Mouse (Mus musculus) natural killer cell, adult 2 months (primary cell): ENCODE data around the gene Mmaa.

Experiments used
- DNase-seq, 2 experiments: peaks; one replicate each; pipeline ENCODE4 v3.0.0; 2022; ENCODE audit warnings: low spot score in 2 of 2

Mmaa gene

DNA sequence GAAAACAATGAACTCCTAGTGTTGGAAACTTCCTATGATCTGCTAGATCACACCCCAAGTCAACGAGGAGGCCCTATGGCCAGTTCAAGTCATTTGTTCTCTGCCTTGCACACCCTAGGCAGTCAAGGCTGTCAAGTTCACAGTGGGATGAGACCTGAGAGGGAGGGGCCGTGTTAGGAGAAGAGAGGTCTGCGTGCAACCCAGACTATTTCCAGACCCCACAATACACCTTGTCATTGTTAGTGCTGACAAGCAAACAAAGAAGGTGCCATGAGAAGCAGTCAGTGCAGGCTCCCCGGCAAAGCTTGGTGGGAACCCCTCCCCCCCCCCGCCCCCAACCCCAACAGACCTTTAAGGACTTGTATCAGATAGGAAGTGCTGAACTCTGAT, 72.0 kb downstream of the Mmaa start:
- DNase-seq = no peak

- DNase-seq = no peak
Observed at GRCm38 (mm10) chr8:79222106-79222751, 72.5 kb downstream of the Mmaa start.
